ENCODE assay signal across 22 mouse cellular contexts in genomic region chr9:107330791-107331190, GRCm38 (mm10). TPM values are rescaled to one million over a fixed set of nuclear protein-coding genes. Genes with fewer than 3 reads are reported as not detected.
"Had no signal": no experiment of that assay in that cellular context is flagged by ENCODE, and none has a peak within 500 bp of the region (broad histone marks: within the 10 kb centered on the region; RNA-seq: fewer than 3 reads in every experiment).

No protein-coding gene starts in this region.

- DNase-seq: lung, adult 2 months; lung, postnatal 14 days; lung, postnatal 36 days; midbrain, embryonic 14.5 days; retina, postnatal 1 day; right cerebral cortex, adult 18-20 months; right cerebral cortex, postnatal 25 days; right cerebral cortex, postnatal 4 days; spleen, adult 18-20 months; thymus, adult 18-20 months; thymus, postnatal 14 days; thymus, postnatal 36 days had no signal

- H3K4me3 ChIP-seq: lung, embryonic 15.5 days; midbrain, embryonic 10.5 days; midbrain, embryonic 12.5 days; myocyte; neural tube, embryonic 13.5 days; neural tube, embryonic 15.5 days had no signal

- ATAC-seq: lung, postnatal 0 days; midbrain, embryonic 16.5 days had no signal

- H3K9me3 ChIP-seq: lung, embryonic 15.5 days; megakaryocyte, embryonic 14.5 days; midbrain, embryonic 10.5 days; midbrain, embryonic 12.5 days; neural tube, embryonic 13.5 days; neural tube, embryonic 15.5 days had no signal

- H3K27me3 ChIP-seq: lung, embryonic 15.5 days; megakaryocyte, embryonic 14.5 days; midbrain, embryonic 12.5 days; neural tube, embryonic 13.5 days; neural tube, embryonic 15.5 days had no signal

- H3K9ac ChIP-seq: lung, embryonic 15.5 days; midbrain, embryonic 12.5 days; neural tube, embryonic 13.5 days; neural tube, embryonic 15.5 days had no signal

- H3K27ac ChIP-seq: lung, embryonic 15.5 days; macrophage; midbrain, embryonic 10.5 days; midbrain, embryonic 12.5 days; neural tube, embryonic 13.5 days; neural tube, embryonic 15.5 days had no signal

- H3K4me1 ChIP-seq: midbrain, embryonic 12.5 days; neural tube, embryonic 13.5 days had no signal

- H3K36me3 ChIP-seq: lung, embryonic 15.5 days had no signal

- H3K4me2 ChIP-seq: lung, embryonic 15.5 days; midbrain, embryonic 12.5 days; neural tube, embryonic 13.5 days; neural tube, embryonic 15.5 days had no signal

RNA-seq across cellular contexts. Expression of gene 6430571L13Rik, which starts 9.6 kb away (rescaled TPM):
- polyA plus RNA-seq: macrophage had no signal
